Mouse (Mus musculus) cerebellum, adult 2 months (tissue): Measurements from ENCODE around the gene Kctd6.

Experiments used
- CTCF ChIP-seq: fragments of 200-500 bp; IDR thresholded peaks from 2 replicates; pipeline ENCODE4 v1.5.1; 2011; ENCODE audit warnings: low read depth, mild to moderate bottlenecking, control low read depth, low read length, moderate library complexity, borderline replicate concordance; ENCODE audit not compliant: insufficient read depth
- POLR2A ChIP-seq: fragments of 200-500 bp; IDR thresholded peaks from 2 replicates; pipeline ENCODE4 v1.6.1; 2011; ENCODE audit warnings: low read length, control low read depth, borderline replicate concordance; ENCODE audit not compliant: insufficient read depth

GRCm38 (mm10) chr14:8232155-8232910, 18.4 kb downstream of the Kctd6 start:
- TF ChIP-seq POLR2A (no peak), CTCF (no peak)
